Mouse (Mus musculus) liver (tissue): ENCODE results near the gene Lcn2.
"Not testable (repeated sequence)": the region's sequence is repeated elsewhere in the genome, so short reads cannot be mapped to it uniquely, and the experiment has no call there.

Experiments used
- DNase-seq: peaks from one replicate; pipeline ENCODE4 v3.0.0-alpha.2; 2020; ENCODE audit warnings: mixed read lengths

The Lcn2 gene

GRCm38 (mm10) chr2:32363376-32364106, 24.5 kb downstream of the Lcn2 start:
- peak; percentile 52 for DNase-seq

GRCm38 (mm10) chr2:32362817-32363340, 25.2 kb downstream of the Lcn2 start:
- DNase-seq: peak; percentile 92

GRCm38 (mm10) chr2:32362274-32362673, 25.8 kb downstream of the Lcn2 start:
- DNase-seq: not testable (repeated sequence)

- DNase-seq: peak; percentile 88
Observed at GRCm38 (mm10) chr2:32361437-32361836, 26.6 kb downstream of the Lcn2 start.

- peak; percentile 82 for DNase-seq
Observed at GRCm38 (mm10) chr2:32360741-32361140, 27.3 kb downstream of the Lcn2 start.

GRCm38 (mm10) chr2:32358381-32358780, 29.7 kb downstream of the Lcn2 start:
- DNase-seq: no peak

- no peak for DNase-seq
Observed at GRCm38 (mm10) chr2:32357710-32358109, 30.3 kb downstream of the Lcn2 start.

- no peak for DNase-seq
Observed at GRCm38 (mm10) chr2:32356216-32356615, 31.8 kb downstream of the Lcn2 start.

GRCm38 (mm10) chr2:32354336-32354895, 33.6 kb downstream of the Lcn2 start:
- DNase-seq: no peak

- no peak for DNase-seq
Observed at GRCm38 (mm10) chr2:32353836-32354235, 34.2 kb downstream of the Lcn2 start.

- peak; percentile 89 for DNase-seq
Observed at GRCm38 (mm10) chr2:32353007-32353542, 35.0 kb downstream of the Lcn2 start, which contains the start of gene Dnm1. Gene Dnm1 (minus strand): TSS chr2:32353338.

GRCm38 (mm10) chr2:32352151-32353006, 35.7 kb downstream of the Lcn2 start, which contains the start of gene Ciz1:
Gene Ciz1 (plus strand): TSS chr2:32352327.
- peak; percentile 26 for DNase-seq

GRCm38 (mm10) chr2:32351471-32351961, 36.5 kb downstream of the Lcn2 start:
- DNase-seq: no peak

- DNase-seq: no peak
Observed at GRCm38 (mm10) chr2:32350471-32351051, 37.5 kb downstream of the Lcn2 start.

GRCm38 (mm10) chr2:32349625-32350255, 38.3 kb downstream of the Lcn2 start:
- DNase-seq: no peak

- no peak for DNase-seq
Observed at GRCm38 (mm10) chr2:32348311-32348710, 39.7 kb downstream of the Lcn2 start.

- DNase-seq: no peak
Observed at GRCm38 (mm10) chr2:32347019-32347418, 41.0 kb downstream of the Lcn2 start.

- no peak for DNase-seq
Observed at GRCm38 (mm10) chr2:32344598-32345321, 43.3 kb downstream of the Lcn2 start.

- no peak for DNase-seq
Observed at GRCm38 (mm10) chr2:32344056-32344455, 44.0 kb downstream of the Lcn2 start.

GRCm38 (mm10) chr2:32343351-32343671, 44.7 kb downstream of the Lcn2 start:
- no peak for DNase-seq
